ENCODE assay signal across 10 mouse cellular contexts in genomic region chr16:78321559-78321958, GRCm38 (mm10). TPM values are rescaled to one million over a fixed set of nuclear protein-coding genes. Genes with fewer than 3 reads are reported as not detected.
DNase-seq lines count a peak whose midpoint lies in the region; ATAC-seq and TF ChIP-seq lines count a peak whose summit lies in the region.
"Had no signal": no experiment of that assay in that cellular context is flagged by ENCODE, and none has a peak within 500 bp of the region (broad histone marks: within the 10 kb centered on the region; RNA-seq: fewer than 3 reads in every experiment).

No protein-coding gene starts in this region.

- H3K9me3 ChIP-seq in forebrain, embryonic 10.5 days = no peaks in the 10 kb centered on the region
- H3K9me3 ChIP-seq in hindbrain, embryonic 10.5 days = no peaks in the 10 kb centered on the region
- no peaks in the 10 kb centered on the region for H3K9me3 ChIP-seq in midbrain, postnatal 0 days (ENCODE audit: low read length)
- H3K9me3 ChIP-seq: embryonic facial prominence, embryonic 15.5 days had no signal

- no peaks in the 10 kb centered on the region for H3K27me3 ChIP-seq in forebrain, embryonic 10.5 days (ENCODE audit: poor library complexity, severe bottlenecking)
- H3K27me3 ChIP-seq in hindbrain, embryonic 10.5 days (ENCODE audit: insufficient read depth, poor library complexity, severe bottlenecking) = no peaks in the 10 kb centered on the region
- no peaks in the 10 kb centered on the region for H3K27me3 ChIP-seq in midbrain, postnatal 0 days (ENCODE audit: insufficient read depth, low read length)
- H3K27me3 ChIP-seq in cerebellum, adult 2 months (ENCODE audit: control insufficient read depth, insufficient read depth, low read length) = no peaks in the 10 kb centered on the region
- H3K27me3 ChIP-seq: embryonic facial prominence, embryonic 15.5 days had no signal

- peak overlapping the region; percentile 56; the same call in 1 of the 2 replicates for H3K27ac ChIP-seq in layer of hippocampus, adult 2 months
- no peak overlapping the region for H3K27ac ChIP-seq in forebrain, embryonic 10.5 days
- H3K27ac ChIP-seq in hindbrain, embryonic 10.5 days = peak overlapping the region; percentile 37; the same call in 1 of the 2 replicates
- H3K27ac ChIP-seq in midbrain, postnatal 0 days (ENCODE audit: low read depth, low read length) = peak overlapping the region; percentile 8; the same call in 1 of the 2 replicates
- no peak overlapping the region for H3K27ac ChIP-seq in cerebellum, adult 2 months (ENCODE audit: insufficient read depth, low read length)
- H3K27ac ChIP-seq: embryonic facial prominence, embryonic 15.5 days had no signal

- ATAC-seq in midbrain, postnatal 0 days (ENCODE audit: low FRiP score) = no peak

- TF ChIP-seq CTCF in layer of hippocampus, adult 2 months (conservative IDR thresholded peaks at IDR 0.05) = no peak
- no peak for TF ChIP-seq CTCF in midbrain, postnatal 0 days (IDR thresholded peaks at IDR 0.05)
- TF ChIP-seq CTCF in cerebellum, adult 2 months (IDR thresholded peaks at IDR 0.05; ENCODE audit: borderline replicate concordance, insufficient read depth, low read depth, low read length) = no peak

- H3K4me2 ChIP-seq in midbrain, postnatal 0 days (ENCODE audit: low read depth, low read length, poor library complexity, severe bottlenecking) = peak overlapping the region; percentile 39
- H3K4me2 ChIP-seq: embryonic facial prominence, embryonic 15.5 days had no signal

- H3K36me3 ChIP-seq in forebrain, embryonic 10.5 days (replicated peaks) = peaks cover 41% of the 10 kb centered on the region
- H3K36me3 ChIP-seq in hindbrain, embryonic 10.5 days = peaks cover 29% of the 10 kb centered on the region
- peaks cover 10% of the 10 kb centered on the region for H3K36me3 ChIP-seq in midbrain, postnatal 0 days (ENCODE audit: insufficient read depth, low read length)
- H3K36me3 ChIP-seq: embryonic facial prominence, embryonic 15.5 days had no signal

- H3K4me3 ChIP-seq in layer of hippocampus, adult 2 months = peak overlapping the region; percentile 3; the same call in 1 of the 2 replicates
- peak overlapping the region; percentile 14; the same call in 1 of the 2 replicates for H3K4me3 ChIP-seq in forebrain, embryonic 10.5 days
- peak overlapping the region; percentile 28 for H3K4me3 ChIP-seq in hindbrain, embryonic 10.5 days
- 0 out of 2 replicates have a peak overlapping the region, but pooled peaks have one; percentile 1 for H3K4me3 ChIP-seq in midbrain, postnatal 0 days (ENCODE audit: low read depth, low read length)
- no peak overlapping the region for H3K4me3 ChIP-seq in cerebellum, adult 2 months (replicated peaks; ENCODE audit: insufficient read depth, low read depth, low read length)
- H3K4me3 ChIP-seq: embryonic facial prominence, embryonic 15.5 days had no signal

- WGBS in forebrain, embryonic 10.5 days = 7% methylated on average over 7 of the region's 7 CpGs
- 3% methylated on average over 7 of the region's 7 CpGs for WGBS in hindbrain, embryonic 10.5 days
- WGBS in midbrain, postnatal 0 days = 6% methylated on average over 7 of the region's 7 CpGs
- WGBS in cerebellum, adult 2 months = 40% methylated on average over 7 of the region's 7 CpGs

- H3K9ac ChIP-seq in midbrain, postnatal 0 days (replicated peaks; ENCODE audit: low read length, poor library complexity, severe bottlenecking) = no peak overlapping the region
- H3K9ac ChIP-seq: embryonic facial prominence, embryonic 15.5 days had no signal

- DNase-seq in layer of hippocampus, adult 2 months (ENCODE audit: low spot score in 2 of 2) = no peak
- DNase-seq in layer of hippocampus, adult 11-12 months (ENCODE audit: low spot score) = no peak
- no peak for DNase-seq in forebrain, embryonic 10.5 days (ENCODE audit: extremely low spot score, low spot score)
- DNase-seq in hindbrain, embryonic 10.5 days (ENCODE audit: low spot score) = no peak
- peak; percentile 28 for DNase-seq in midbrain, postnatal 0 days (ENCODE audit: low spot score)
- DNase-seq in frontal cortex, postnatal 10 days (ENCODE audit: low spot score in 2 of 2) = no peak
- DNase-seq in cerebellum, adult 2 months = no peak
- DNase-seq: kidney, postnatal 25 days; spleen, adult 18-20 months had no signal

- peaks cover 48% of the 10 kb centered on the region for H3K4me1 ChIP-seq in forebrain, embryonic 10.5 days
- H3K4me1 ChIP-seq in hindbrain, embryonic 10.5 days (replicated peaks) = peaks cover 31% of the 10 kb centered on the region
- H3K4me1 ChIP-seq in midbrain, postnatal 0 days (ENCODE audit: insufficient read depth, low read length) = no peaks in the 10 kb centered on the region; the same call in 1 of the 2 replicates
- no peaks in the 10 kb centered on the region for H3K4me1 ChIP-seq in cerebellum, adult 2 months (ENCODE audit: control insufficient read depth, insufficient read depth, low read length)

- TF ChIP-seq POLR2A in cerebellum, adult 2 months (IDR thresholded peaks at IDR 0.05; ENCODE audit: borderline replicate concordance, insufficient read depth, low read length) = no peak

RNA-seq across cellular contexts. Expression of gene Cxadr, which starts 20.3 kb away (rescaled TPM):
- 10 to 100 TPM; 14.7 to 16.9 TPM for total RNA-seq in layer of hippocampus, adult 2 months (2021)
- polyA plus RNA-seq in forebrain, embryonic 10.5 days (2016; fragmentation: Nextera tagmentation; extraction: Ambion mirVana) = 60.7 and 67.8 TPM in 2 replicates
- polyA plus RNA-seq in hindbrain, embryonic 10.5 days (2016; fragmentation: Nextera tagmentation; extraction: Ambion mirVana) = 48.3 and 58.4 TPM in 2 replicates
- 346 and 458 TPM in 2 replicates for total RNA-seq in midbrain, postnatal 0 days (2014; rRNA removed)
- polyA plus RNA-seq in midbrain, postnatal 0 days (2015; fragmentation: Nextera tagmentation; extraction: Ambion mirVana) = 167 and 178 TPM in 2 replicates
- 9.7 and 11.4 TPM in 2 replicates for polyA plus RNA-seq in cerebellum, adult 2 months (2012; rRNA removed)

RNA-seq across cellular contexts. Expression of gene Btg3, which starts 55.4 kb away (rescaled TPM):
- total RNA-seq in layer of hippocampus, adult 2 months (2021) = 10 to 100 TPM; 16.5 to 17.7 TPM
- 39.1 and 40.2 TPM in 2 replicates for polyA plus RNA-seq in forebrain, embryonic 10.5 days (2016; fragmentation: Nextera tagmentation; extraction: Ambion mirVana)
- 39.9 and 42.1 TPM in 2 replicates for polyA plus RNA-seq in hindbrain, embryonic 10.5 days (2016; fragmentation: Nextera tagmentation; extraction: Ambion mirVana)
- 10.2 and 10.6 TPM in 2 replicates for total RNA-seq in midbrain, postnatal 0 days (2014; rRNA removed)
- polyA plus RNA-seq in midbrain, postnatal 0 days (2015; fragmentation: Nextera tagmentation; extraction: Ambion mirVana) = 16.5 and 19.8 TPM in 2 replicates
- polyA plus RNA-seq in cerebellum, adult 2 months (2012; rRNA removed) = 4.2 and 5.0 TPM in 2 replicates

Comparison
In these comparisons a context has a peak if more than half of its experiments do, and no peak if none do; other contexts are left out.
1. H3K27ac ChIP-seq: peak in layer of hippocampus, adult 2 months (single experiment), hindbrain, embryonic 10.5 days (single experiment) and midbrain, postnatal 0 days (single experiment); none in forebrain, embryonic 10.5 days (single experiment) and cerebellum, adult 2 months (single experiment).